10 mouse cellular contexts compared by ENCODE assay signal in the genomic region with DNA sequence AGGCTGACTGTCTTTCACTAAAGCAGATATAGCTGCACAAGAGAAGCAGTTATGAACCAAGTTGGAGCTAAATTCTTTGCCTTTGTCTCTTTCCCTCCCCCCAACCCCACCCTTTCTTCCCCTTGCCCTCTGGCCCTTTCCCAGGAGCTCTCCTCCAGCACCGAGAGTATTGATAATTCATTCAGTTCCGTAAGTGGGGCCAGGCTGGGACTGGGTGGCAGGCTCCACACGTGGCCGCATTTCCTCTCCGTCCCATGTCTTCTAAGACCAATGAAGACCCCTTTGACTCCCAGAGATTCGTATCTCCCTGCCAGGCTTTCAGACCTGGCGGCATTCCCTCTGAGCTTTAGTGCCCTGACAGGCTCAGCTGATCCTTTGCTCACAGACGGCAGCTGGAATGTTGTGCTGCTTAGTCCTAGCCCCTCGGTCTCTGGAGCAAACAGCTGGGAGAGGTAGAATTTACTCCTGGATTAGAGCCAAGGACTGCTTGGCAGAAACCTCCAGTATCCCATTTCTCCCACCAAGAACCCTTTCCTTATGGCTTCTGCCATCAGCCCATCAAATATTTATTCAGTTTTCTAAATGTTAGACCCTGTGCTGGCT. TPM values are rescaled to one million over a fixed set of nuclear protein-coding genes. Genes with fewer than 3 reads are reported as not detected.
DNase-seq lines count a peak whose midpoint lies in the region; ATAC-seq lines count a peak whose summit lies in the region.
"Had no signal": no experiment of that assay in that cellular context is flagged by ENCODE, and none has a peak within 500 bp of the region (broad histone marks: within the 10 kb centered on the region; RNA-seq: fewer than 3 reads in every experiment).

No protein-coding gene starts in this region.

- H3K9me3 ChIP-seq in liver, embryonic 16.5 days (replicated peaks; ENCODE audit: control insufficient read depth, low read length): no peaks in the 10 kb centered on the region
- H3K9me3 ChIP-seq in liver, embryonic 11.5 days (ENCODE audit: control insufficient read depth, low read length): no peaks in the 10 kb centered on the region
- H3K9me3 ChIP-seq in stomach, embryonic 16.5 days (replicated peaks; ENCODE audit: control insufficient read depth, low read length): no peaks in the 10 kb centered on the region
- H3K9me3 ChIP-seq: midbrain, embryonic 12.5 days had no signal

- no peak overlapping the region for H3K4me2 ChIP-seq in liver, embryonic 16.5 days (ENCODE audit: low read depth, low read length)
- H3K4me2 ChIP-seq in liver, embryonic 11.5 days: no peak overlapping the region
- peak overlapping the region; percentile 33 for H3K4me2 ChIP-seq in stomach, embryonic 16.5 days (ENCODE audit: low read depth, low read length)
- H3K4me2 ChIP-seq: midbrain, embryonic 12.5 days had no signal

- peaks cover 14% of the 10 kb centered on the region for H3K36me3 ChIP-seq in liver, embryonic 16.5 days (ENCODE audit: control insufficient read depth, insufficient read depth)
- H3K36me3 ChIP-seq in liver, embryonic 11.5 days (ENCODE audit: control insufficient read depth, insufficient read depth, low read length): peaks cover 3% of the 10 kb centered on the region; the same call in 1 of the 2 replicates
- H3K36me3 ChIP-seq in stomach, embryonic 16.5 days (ENCODE audit: control insufficient read depth, insufficient read depth, low read length): peaks cover 14% of the 10 kb centered on the region

- DNase-seq in liver, embryonic 11.5 days (ENCODE audit: low spot score): no peak
- peak; percentile 60 for DNase-seq in fibroblast of lung, adult 2 months (ENCODE audit: low read depth)
- peak; percentile 26 for DNase-seq in kidney, postnatal 10 days
- DNase-seq in layer of hippocampus, adult 9-11 months: no peak
- DNase-seq in adrenal gland, postnatal 14 days: no peak
- DNase-seq: retina, postnatal 1 day; thymus, postnatal 14 days had no signal

- 0 out of 2 replicates have a peak overlapping the region, but pooled peaks have one; percentile 7 for H3K27ac ChIP-seq in liver, embryonic 16.5 days (ENCODE audit: low read length)
- no peak overlapping the region for H3K27ac ChIP-seq in liver, embryonic 11.5 days (ENCODE audit: low read depth, low read length)
- H3K27ac ChIP-seq in stomach, embryonic 16.5 days (ENCODE audit: low read length): peak overlapping the region; percentile 78
- H3K27ac ChIP-seq: midbrain, embryonic 12.5 days had no signal

- no peak for ATAC-seq in liver, embryonic 16.5 days (ENCODE audit: low read depth)
- ATAC-seq in liver, embryonic 11.5 days (replicated peaks; ENCODE audit: low FRiP score): no peak
- peak; percentile 71 for ATAC-seq in stomach, embryonic 16.5 days (ENCODE audit: insufficient read depth, low FRiP score)

- H3K9ac ChIP-seq in liver, embryonic 16.5 days (ENCODE audit: low read depth, low read length): no peak overlapping the region
- no peak overlapping the region for H3K9ac ChIP-seq in liver, embryonic 11.5 days (ENCODE audit: low read depth, low read length)
- peak overlapping the region; percentile 49 for H3K9ac ChIP-seq in stomach, embryonic 16.5 days (ENCODE audit: low read length)
- H3K9ac ChIP-seq: midbrain, embryonic 12.5 days had no signal

- peaks cover 24% of the 10 kb centered on the region for H3K4me1 ChIP-seq in liver, embryonic 16.5 days (ENCODE audit: control insufficient read depth, low read depth, low read length)
- peaks cover 23% of the 10 kb centered on the region for H3K4me1 ChIP-seq in liver, embryonic 11.5 days (replicated peaks; ENCODE audit: control insufficient read depth, insufficient read depth, low read length)
- peaks cover 28% of the 10 kb centered on the region for H3K4me1 ChIP-seq in stomach, embryonic 16.5 days (ENCODE audit: control insufficient read depth, insufficient read depth, low read length)
- H3K4me1 ChIP-seq: midbrain, embryonic 12.5 days had no signal

- WGBS in liver, embryonic 16.5 days (ENCODE audit: insufficient replicate concordance): 74% methylated on average over 9 of the region's 9 CpGs
- 65% methylated on average over 9 of the region's 9 CpGs for WGBS in liver, embryonic 11.5 days
- WGBS in stomach, embryonic 16.5 days: 19% methylated on average over 9 of the region's 9 CpGs

- no peaks in the 10 kb centered on the region for H3K27me3 ChIP-seq in liver, embryonic 16.5 days (ENCODE audit: control insufficient read depth, insufficient read depth, low read depth, low read length)
- no peaks in the 10 kb centered on the region for H3K27me3 ChIP-seq in liver, embryonic 11.5 days (replicated peaks; ENCODE audit: control insufficient read depth, insufficient read depth, low read length)
- H3K27me3 ChIP-seq in stomach, embryonic 16.5 days (ENCODE audit: control insufficient read depth, insufficient read depth, low read length): no peaks in the 10 kb centered on the region
- H3K27me3 ChIP-seq: midbrain, embryonic 12.5 days had no signal

- no peak overlapping the region for H3K4me3 ChIP-seq in liver, embryonic 16.5 days (ENCODE audit: low read depth, low read length)
- no peak overlapping the region for H3K4me3 ChIP-seq in liver, embryonic 11.5 days (ENCODE audit: low read depth, low read length)
- 0 out of 2 replicates have a peak overlapping the region, but pooled peaks have one; percentile 2 for H3K4me3 ChIP-seq in stomach, embryonic 16.5 days (replicated peaks; ENCODE audit: low read length)
- H3K4me3 ChIP-seq: midbrain, embryonic 12.5 days had no signal

RNA-seq across cellular contexts. Expression of gene Pi4kb, which starts 14.7 kb away (rescaled TPM):
- 7.8 and 11.6 TPM in 2 replicates for polyA plus RNA-seq in liver, embryonic 16.5 days (2015; fragmentation: Nextera tagmentation; extraction: Ambion mirVana)
- 17.0 and 20.5 TPM in 2 replicates for polyA plus RNA-seq in liver, embryonic 11.5 days (2014; fragmentation: Nextera tagmentation; extraction: Ambion mirVana)
- 17.5 and 24.0 TPM in 2 replicates for polyA plus RNA-seq in stomach, embryonic 16.5 days (2015; fragmentation: Nextera tagmentation; extraction: Ambion mirVana)
- 40.5 and 46.3 TPM in 2 replicates for total RNA-seq in adrenal gland, postnatal 14 days (2021)

RNA-seq across cellular contexts. Expression of gene Zfp687, which starts 26.0 kb away (rescaled TPM):
- polyA plus RNA-seq in liver, embryonic 16.5 days (2015; fragmentation: Nextera tagmentation; extraction: Ambion mirVana): 6.2 and 6.8 TPM in 2 replicates
- 20.2 and 23.7 TPM in 2 replicates for polyA plus RNA-seq in liver, embryonic 11.5 days (2014; fragmentation: Nextera tagmentation; extraction: Ambion mirVana)
- 20.4 and 22.6 TPM in 2 replicates for polyA plus RNA-seq in stomach, embryonic 16.5 days (2015; fragmentation: Nextera tagmentation; extraction: Ambion mirVana)
- 30.9 and 33.2 TPM in 2 replicates for total RNA-seq in adrenal gland, postnatal 14 days (2021)

RNA-seq across cellular contexts. Expression of gene Rfx5, which starts 35.4 kb away (rescaled TPM):
- 1.2 TPM in 2 replicates for polyA plus RNA-seq in liver, embryonic 16.5 days (2015; fragmentation: Nextera tagmentation; extraction: Ambion mirVana)
- 4.5 and 4.9 TPM in 2 replicates for polyA plus RNA-seq in liver, embryonic 11.5 days (2014; fragmentation: Nextera tagmentation; extraction: Ambion mirVana)
- 6.9 and 7.0 TPM in 2 replicates for polyA plus RNA-seq in stomach, embryonic 16.5 days (2015; fragmentation: Nextera tagmentation; extraction: Ambion mirVana)
- total RNA-seq in adrenal gland, postnatal 14 days (2021): 22.4 and 26.9 TPM in 2 replicates

RNA-seq across cellular contexts. Expression of gene Psmd4, which starts 53.2 kb away (rescaled TPM):
- polyA plus RNA-seq in liver, embryonic 16.5 days (2015; fragmentation: Nextera tagmentation; extraction: Ambion mirVana): 146 and 154 TPM in 2 replicates
- 290 and 304 TPM in 2 replicates for polyA plus RNA-seq in liver, embryonic 11.5 days (2014; fragmentation: Nextera tagmentation; extraction: Ambion mirVana)
- 218 TPM in 2 replicates for polyA plus RNA-seq in stomach, embryonic 16.5 days (2015; fragmentation: Nextera tagmentation; extraction: Ambion mirVana)
- 218 and 243 TPM in 2 replicates for total RNA-seq in adrenal gland, postnatal 14 days (2021)

RNA-seq across cellular contexts. Expression of gene Selenbp1, which starts 56.4 kb away (rescaled TPM):
- polyA plus RNA-seq in liver, embryonic 16.5 days (2015; fragmentation: Nextera tagmentation; extraction: Ambion mirVana): 139 and 163 TPM in 2 replicates
- polyA plus RNA-seq in liver, embryonic 11.5 days (2014; fragmentation: Nextera tagmentation; extraction: Ambion mirVana): 68.2 and 82.0 TPM in 2 replicates
- 132 and 144 TPM in 2 replicates for polyA plus RNA-seq in stomach, embryonic 16.5 days (2015; fragmentation: Nextera tagmentation; extraction: Ambion mirVana)
- 68.0 and 87.5 TPM in 2 replicates for total RNA-seq in adrenal gland, postnatal 14 days (2021)

Comparison
In these comparisons a context has a peak if more than half of its experiments do, and no peak if none do; other contexts are left out.
1. DNase-seq: peak in fibroblast of lung, adult 2 months (single experiment) and kidney, postnatal 10 days (single experiment); none in liver, embryonic 11.5 days (single experiment), layer of hippocampus, adult 9-11 months (single experiment) and adrenal gland, postnatal 14 days (single experiment).